Mouse (Mus musculus) monocyte, adult 5-6 weeks (primary cell): ENCODE measurements at regions not wholly inside any gene's neighbourhood (a gene's known extent, or its start where the extent isn't known, plus 50 kb on each side); places are given as distances from the start of the nearest gene placed in this dataset.

ENCODE experiments used
- ATAC-seq: fragments of 153-309, 156-312 bp; replicated peaks from 2 replicates; pipeline ENCODE4 v1.8.0; 2017; ENCODE audit warnings: mild to moderate bottlenecking; ENCODE audit not compliant: low TSS enrichment, insufficient number of reproducible peaks, severe bottlenecking, poor library complexity, low FRiP score

DNA sequence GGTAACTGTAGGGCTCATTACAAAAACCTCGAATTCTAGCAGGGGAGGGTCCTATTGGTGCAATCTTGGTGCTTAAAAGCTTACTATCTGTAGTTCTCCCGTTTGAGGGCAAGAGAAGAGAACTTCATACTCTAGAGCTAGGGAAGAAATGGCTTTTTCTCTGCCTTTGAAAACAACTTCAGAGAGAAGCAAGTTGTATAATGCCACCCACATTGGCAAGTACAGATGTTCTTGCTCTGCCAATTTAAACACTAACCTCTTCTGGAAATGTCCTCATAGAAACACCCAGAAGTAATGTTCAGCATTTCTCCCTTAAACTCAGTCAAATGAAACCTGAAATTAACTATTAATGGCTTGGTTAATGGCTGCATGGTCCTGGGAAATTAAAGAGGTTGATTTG is 549.6 kb upstream of the Atp2b1 start:
- no peak for ATAC-seq

GRCm38 (mm10) chr10:98372561-98372960 is 541.6 kb upstream of the Atp2b1 start:
- ATAC-seq, result no peak

DNA sequence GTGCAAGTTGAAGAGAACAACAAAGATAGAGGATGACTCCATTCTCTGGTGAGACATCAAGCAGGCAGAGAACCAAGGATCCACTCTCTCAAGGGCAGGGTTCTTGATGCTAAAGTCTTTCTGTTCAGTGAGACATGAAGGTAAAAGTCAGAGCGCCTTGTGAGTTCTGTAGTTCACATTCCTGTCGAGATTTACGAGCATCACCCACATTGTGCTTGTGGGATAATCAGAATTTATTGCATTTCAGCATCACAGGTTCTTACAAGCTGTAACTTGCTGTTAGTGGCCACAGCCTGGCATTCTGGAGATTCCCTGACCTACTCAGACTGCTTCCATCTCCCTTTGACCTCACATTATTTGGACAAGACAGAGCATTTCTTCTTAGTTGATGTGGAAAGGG is 540.9 kb upstream of the Atp2b1 start:
- ATAC-seq, result no peak

- ATAC-seq, result no peak
These were observed 539.5 kb upstream of the Atp2b1 start for GRCm38 (mm10) chr10:98374684-98375083.

- ATAC-seq, result no peak
These were observed 525.7 kb upstream of the Atp2b1 start for GRCm38 (mm10) chr10:98388543-98388942.

DNA sequence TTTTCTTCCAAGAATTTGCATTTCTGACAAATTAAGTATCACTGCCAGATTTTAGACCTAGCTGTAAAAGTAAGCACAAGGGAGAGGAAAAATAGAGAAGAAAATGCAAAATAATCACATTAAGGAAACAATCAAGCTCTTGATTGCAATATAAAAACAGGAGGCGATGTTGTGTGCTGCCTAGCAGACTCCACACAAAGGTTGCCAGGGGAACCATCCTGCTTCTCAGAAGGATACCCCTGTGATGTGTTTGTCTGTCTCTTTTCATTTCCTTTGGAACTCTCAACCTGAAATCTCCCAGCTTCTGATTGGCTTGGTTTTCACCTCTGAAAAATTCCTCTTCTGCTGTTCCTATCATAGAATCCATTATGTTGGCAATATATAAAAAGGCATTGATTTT is 514.3 kb upstream of the Atp2b1 start:
- no peak for ATAC-seq

DNA sequence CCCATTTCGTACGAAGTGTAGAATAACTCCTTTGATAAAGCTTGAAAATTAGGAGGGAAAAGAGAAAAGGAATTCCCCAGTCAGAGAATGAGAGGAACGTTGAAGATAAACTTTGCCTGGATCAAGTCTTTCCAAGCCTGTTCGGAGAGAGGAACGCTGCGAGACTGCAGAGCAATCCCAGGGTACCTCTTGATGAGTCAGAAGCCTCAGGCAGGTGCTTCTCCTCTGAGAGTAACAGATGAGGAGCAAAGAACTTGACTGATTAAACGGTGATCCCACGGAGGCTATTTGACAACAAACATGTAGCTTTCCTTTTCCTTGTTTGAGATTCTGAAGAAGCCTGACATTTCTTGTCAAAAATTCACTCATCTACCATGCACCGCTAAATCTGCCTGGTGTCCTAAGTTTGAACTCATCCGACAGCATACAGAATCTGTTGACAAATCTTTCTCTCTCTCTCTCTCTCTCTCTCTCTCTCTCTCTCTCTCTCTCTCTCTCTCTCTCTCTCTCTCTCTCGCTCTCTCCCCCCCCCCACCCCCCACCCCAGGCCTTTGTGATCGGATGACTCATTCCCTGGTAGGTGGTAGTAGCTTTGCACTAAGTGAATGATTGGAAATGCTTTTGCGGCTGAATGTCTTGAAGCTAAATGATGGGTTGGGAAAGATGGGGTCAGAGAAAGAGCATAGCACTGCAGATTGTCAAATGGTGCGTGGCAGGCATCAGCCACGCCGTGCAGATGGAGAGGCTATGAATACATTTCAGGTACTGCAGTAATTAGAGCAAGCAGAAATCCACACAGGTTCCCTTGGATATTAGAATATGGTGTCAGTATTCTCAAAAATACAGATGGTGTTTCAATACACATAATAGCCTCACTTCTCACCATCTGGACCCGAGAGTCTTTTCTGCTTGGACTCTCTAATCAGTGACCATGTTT is 496.1 kb upstream of the Atp2b1 start:
- no peak for ATAC-seq

- ATAC-seq, result no peak
These were observed 489.8 kb upstream of the Atp2b1 start for GRCm38 (mm10) chr10:98424450-98424849.

DNA sequence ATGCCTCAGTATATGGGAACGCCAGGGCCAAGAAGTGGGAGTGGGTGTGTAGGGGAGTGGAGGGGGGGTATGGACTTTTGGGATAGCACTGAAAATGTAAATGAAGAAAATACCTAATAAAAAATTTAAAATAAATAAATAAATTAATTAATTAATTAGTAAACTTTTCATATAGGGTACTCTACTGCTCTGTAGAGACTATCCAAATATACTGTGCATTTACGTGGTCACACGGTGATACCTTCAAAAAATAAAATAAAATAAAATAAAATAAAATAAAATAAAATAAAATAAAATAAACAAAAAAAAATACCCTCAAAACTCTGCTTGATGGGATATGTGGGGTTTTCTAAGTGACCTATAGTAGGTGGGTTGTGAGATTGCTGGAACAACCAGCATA is 479.2 kb upstream of the Atp2b1 start:
- ATAC-seq, result no peak

DNA sequence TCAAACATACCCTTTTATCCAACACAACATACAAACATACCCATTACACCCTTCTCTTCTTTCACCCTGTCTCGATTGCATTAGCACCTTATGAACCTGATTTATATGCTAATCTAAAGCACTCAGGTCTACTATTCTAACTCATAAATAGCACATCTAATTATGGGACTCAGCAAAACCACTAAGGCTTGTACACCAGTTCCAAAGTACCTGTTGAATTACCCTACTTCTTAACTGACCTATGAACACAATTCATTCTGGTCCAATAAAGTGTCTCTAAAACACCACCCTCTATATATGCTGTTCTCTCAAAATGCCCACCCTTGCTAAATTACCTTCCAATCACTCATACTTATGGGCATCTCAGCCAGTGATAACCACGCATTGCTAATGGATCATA is 452.7 kb upstream of the Atp2b1 start:
- ATAC-seq, result no peak

DNA sequence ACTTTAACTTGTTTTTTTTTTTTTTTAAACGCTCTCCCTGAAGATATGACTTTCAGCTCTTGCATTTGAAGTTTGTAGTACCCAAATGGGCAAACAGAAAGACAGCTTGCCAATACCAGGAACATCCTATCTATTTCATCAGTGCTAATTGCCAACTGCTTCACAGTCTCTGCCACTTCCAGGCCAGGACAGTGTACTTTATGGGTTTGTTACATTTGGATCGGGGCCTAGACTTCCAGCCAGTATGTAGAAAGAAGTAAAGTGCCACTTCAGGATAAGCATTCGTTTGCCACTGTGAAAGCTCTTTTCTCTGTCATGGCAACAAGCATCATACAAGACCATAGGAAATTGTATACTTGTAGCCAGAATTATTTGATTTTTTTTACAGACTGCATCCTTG is 439.6 kb upstream of the Atp2b1 start:
- ATAC-seq, result no peak

DNA sequence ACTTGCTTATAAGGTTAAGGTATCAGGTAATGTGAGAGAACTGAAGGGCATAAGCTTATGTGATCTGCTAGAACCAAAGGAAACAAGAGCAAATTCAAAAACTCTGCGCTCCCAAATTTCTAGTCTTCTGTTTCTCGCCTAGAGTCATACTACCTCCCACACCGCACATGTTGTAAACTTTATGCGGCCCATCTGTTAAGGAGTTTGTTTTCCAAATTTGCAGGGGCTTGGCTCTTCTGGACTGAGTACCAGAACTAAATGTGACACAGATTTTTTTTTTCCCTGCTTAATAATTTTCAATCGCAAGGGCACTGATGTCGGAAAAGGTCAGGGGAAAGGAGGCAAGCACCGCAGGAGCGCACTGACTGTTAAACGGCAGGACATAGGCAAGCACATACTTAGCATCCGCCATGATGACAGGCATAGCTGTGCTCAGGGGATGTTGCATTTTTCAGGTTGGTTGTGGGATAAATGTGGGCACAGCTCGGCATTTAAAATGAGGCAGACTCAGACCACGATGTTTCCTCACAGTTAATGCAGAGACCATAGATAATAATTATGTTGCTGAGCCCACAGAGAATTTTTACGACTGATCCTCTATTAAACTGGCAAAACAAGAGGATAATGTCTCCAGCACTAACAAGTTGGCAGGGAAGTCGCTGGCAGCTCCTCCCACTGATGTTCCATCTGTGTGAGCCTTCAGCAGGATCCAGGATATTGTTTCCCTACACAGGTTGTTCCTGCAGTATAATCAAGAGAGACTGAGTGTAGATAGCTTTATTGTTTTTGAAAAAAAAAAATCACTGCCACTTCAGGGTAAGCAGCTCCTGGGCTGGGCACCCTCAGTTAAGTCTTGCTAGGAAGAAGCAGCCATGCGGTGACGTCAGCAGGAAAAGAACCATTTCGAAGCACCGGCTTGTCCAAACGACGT is 428.2 kb upstream of the Atp2b1 start:
- no peak for ATAC-seq

DNA sequence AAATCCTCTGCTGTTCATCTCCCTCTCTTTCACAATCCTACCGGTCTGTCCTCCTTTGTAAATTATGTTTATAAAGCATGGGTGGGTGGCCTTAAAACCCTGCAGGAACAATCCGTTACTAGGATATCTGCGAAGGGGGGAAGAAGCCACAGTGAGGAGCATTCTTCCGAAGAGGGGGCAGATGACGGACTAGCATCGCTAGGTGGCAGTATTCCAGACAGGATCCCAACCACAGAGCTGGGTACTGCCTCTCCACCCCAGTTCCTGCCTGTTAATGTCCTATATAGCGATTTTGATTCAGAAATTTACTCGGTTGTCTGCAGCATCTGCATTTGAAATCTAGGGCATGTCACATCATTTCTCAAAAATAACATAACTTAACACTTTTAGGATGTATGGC is 419.9 kb upstream of the Atp2b1 start:
- peak; percentile 96 for ATAC-seq

GRCm38 (mm10) chr10:98496254-98496653 is 418.0 kb upstream of the Atp2b1 start:
- no peak for ATAC-seq

GRCm38 (mm10) chr10:98500315-98500714 is 413.9 kb upstream of the Atp2b1 start:
- ATAC-seq, result no peak

- ATAC-seq, result no peak
These were observed 412.6 kb upstream of the Atp2b1 start for GRCm38 (mm10) chr10:98501566-98501965.

GRCm38 (mm10) chr10:98504524-98504923 is 409.7 kb upstream of the Atp2b1 start:
- no peak for ATAC-seq

- ATAC-seq, result no peak
These were observed 405.6 kb upstream of the Atp2b1 start for GRCm38 (mm10) chr10:98508515-98509143.

- no peak for ATAC-seq
These were observed 399.4 kb upstream of the Atp2b1 start for GRCm38 (mm10) chr10:98514836-98515235.
